Mouse (Mus musculus) forebrain, embryonic 11.5 days (tissue): ENCODE measurements around the gene Kctd18. TPM values are rescaled to one million over a fixed set of nuclear protein-coding genes. Genes with fewer than 3 reads are reported as not detected.

Experiments used
- ATAC-seq: fragments of 200-750 bp; cut with Nextera tagmentation; replicated peaks from 2 replicates; pipeline ENCODE4 v1.8.0; 2017; ENCODE audit warnings: moderate TSS enrichment; ENCODE audit not compliant: low FRiP score
- DNase-seq: peaks from one replicate; pipeline ENCODE4 v3.0.0-alpha.2; 2017; ENCODE audit warnings: low spot score
- H3K27ac ChIP-seq: fragments of 300-500 bp; sonication (generic); 2 replicates; pipeline ENCODE4 v1.5.1; 2014; ENCODE audit warnings: low read depth, low read length
- H3K27me3 ChIP-seq: fragments of 300-500 bp; sonication (generic); 2 replicates; pipeline ENCODE4 v1.6.1; 2014; ENCODE audit warnings: mild to moderate bottlenecking, low read length, mixed read lengths; ENCODE audit not compliant: control insufficient read depth, insufficient read depth
- H3K36me3 ChIP-seq: fragments of 300-500 bp; sonication (generic); 2 replicates; pipeline ENCODE4 v1.6.1; 2014; ENCODE audit warnings: mild to moderate bottlenecking, low read length, moderate library complexity, mixed read lengths; ENCODE audit not compliant: control insufficient read depth, insufficient read depth
- H3K4me1 ChIP-seq: fragments of 300-500 bp; sonication (generic); replicated peaks from 2 replicates; pipeline ENCODE4 v1.6.1; 2014; ENCODE audit warnings: low read length, mixed read lengths; ENCODE audit not compliant: control insufficient read depth, insufficient read depth
- H3K4me2 ChIP-seq: fragments of 300-500 bp; sonication (generic); 2 replicates; pipeline ENCODE4 v1.6.1; 2014; ENCODE audit warnings: low read depth, mild to moderate bottlenecking, low read length, moderate library complexity, mixed read lengths; ENCODE audit not compliant: severe bottlenecking
- H3K4me3 ChIP-seq: fragments of 300-500 bp; sonication (generic); 2 replicates; pipeline ENCODE4 v1.5.1; 2014; ENCODE audit warnings: low read depth, low read length
- H3K9ac ChIP-seq: fragments of 300-500 bp; sonication (generic); 2 replicates; pipeline ENCODE4 v1.6.1; 2014; ENCODE audit warnings: low read length
- H3K9me3 ChIP-seq: fragments of 300-500 bp; sonication (generic); 2 replicates; pipeline ENCODE4 v1.6.1; 2016; ENCODE audit warnings: low read length, mixed read lengths; ENCODE audit not compliant: control insufficient read depth
- WGBS: fragments of 180-500 bp; shearing (Covaris S2); extraction: QIAGEN DNeasy Blood & Tissue Kit; methylation state at CpG from one replicate; pipeline ENCODE4 v1.1.7; 2014; 5-methylcytosine and 5-hydroxymethylcytosine counted together
- polyA plus RNA-seq: library from polyadenylated mRNA; unstranded; fragments of >200 nt; fragmentation: Nextera tagmentation; extraction: Ambion mirVana; gene quantifications from 2 replicates; pipeline ENCODE4 v1.2.1, GENCODE M21; 2014

Kctd18 gene
- polyA plus RNA-seq, 1 experiment from 2014 or later: 19.5 TPM

GRCm38 (mm10) chr1:57942215-57942614 lies 76.5 kb downstream of the Kctd18 start:
- ATAC-seq (no peak), DNase-seq (no peak)
- Histone ChIP-seq H3K27me3 (no peaks in the 10 kb centered on the region), H3K27ac (no peak overlapping the region), H3K4me2 (no peak overlapping the region), H3K4me1 (peaks cover 6% of the 10 kb centered on the region; the same call in 1 of the 2 replicates), H3K9ac (no peak overlapping the region), H3K4me3 (no peak overlapping the region), H3K9me3 (no peaks in the 10 kb centered on the region), H3K36me3 (no peaks in the 10 kb centered on the region)
- WGBS: 65% methylated on average over 6 of the region's 6 CpGs

- no peak overlapping the region for H3K4me3 ChIP-seq
- H3K4me1 ChIP-seq: peaks cover 6% of the 10 kb centered on the region; the same call in 1 of the 2 replicates
- H3K36me3 ChIP-seq: no peaks in the 10 kb centered on the region
- ATAC-seq (no peak), DNase-seq (no peak)
- no peak overlapping the region for H3K4me2 ChIP-seq
- no peaks in the 10 kb centered on the region for H3K9me3 ChIP-seq
- 38% methylated on average over 11 of the region's 11 CpGs for WGBS
- H3K27me3 ChIP-seq: no peaks in the 10 kb centered on the region
- H3K27ac ChIP-seq: no peak overlapping the region
- no peak overlapping the region for H3K9ac ChIP-seq
Measured at GRCm38 (mm10) chr1:57941734-57942133, 77.0 kb downstream of the Kctd18 start.

GRCm38 (mm10) chr1:57941095-57941494 lies 77.7 kb downstream of the Kctd18 start:
- ATAC-seq: no peak
- H3K9ac ChIP-seq: no peak overlapping the region
- DNase-seq: no peak
- no peak overlapping the region for H3K27ac ChIP-seq
- 60% methylated on average over 7 of the region's 7 CpGs for WGBS
- H3K4me3 ChIP-seq: no peak overlapping the region
- peaks cover 6% of the 10 kb centered on the region; the same call in 1 of the 2 replicates for H3K4me1 ChIP-seq
- no peak overlapping the region for H3K4me2 ChIP-seq
- H3K9me3 ChIP-seq: no peaks in the 10 kb centered on the region
- no peaks in the 10 kb centered on the region for H3K36me3 ChIP-seq
- no peaks in the 10 kb centered on the region for H3K27me3 ChIP-seq

DNA sequence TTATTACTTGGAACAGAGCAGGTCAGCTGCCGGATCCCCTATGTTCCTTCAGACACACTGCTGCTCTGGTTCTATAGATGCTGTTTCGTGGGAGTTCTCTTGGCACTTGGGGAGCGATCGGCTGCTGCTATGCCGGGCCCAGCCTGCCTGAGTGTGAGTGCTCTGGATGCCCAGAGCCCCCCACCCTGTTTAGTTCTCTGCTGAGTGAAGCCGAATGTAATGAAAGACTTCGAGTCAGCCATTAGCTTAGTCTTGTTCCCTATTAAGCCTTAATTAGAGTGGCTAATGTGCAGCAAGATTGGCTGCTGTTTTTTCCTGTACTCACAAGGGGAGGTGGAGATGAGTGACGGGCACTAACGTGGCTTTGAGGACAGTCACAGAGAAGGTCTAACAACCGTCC lies 78.1 kb downstream of the Kctd18 start:
- Histone ChIP-seq H3K27me3 (no peaks in the 10 kb centered on the region), H3K9me3 (no peaks in the 10 kb centered on the region), H3K4me3 (no peak overlapping the region), H3K27ac (no peak overlapping the region), H3K36me3 (no peaks in the 10 kb centered on the region), H3K4me2 (no peak overlapping the region), H3K4me1 (peaks cover 6% of the 10 kb centered on the region; the same call in 1 of the 2 replicates), H3K9ac (no peak overlapping the region)
- WGBS: 30% methylated on average over 10 of the region's 10 CpGs
- ATAC-seq (peak; percentile 56; the same call in 1 of the 2 replicates), DNase-seq (no peak)

GRCm38 (mm10) chr1:57934287-57934686 lies 84.5 kb downstream of the Kctd18 start:
- no peak for ATAC-seq

GRCm38 (mm10) chr1:57918567-57918966 lies 100.2 kb downstream of the Kctd18 start:
- no peaks in the 10 kb centered on the region for H3K27me3 ChIP-seq
- ATAC-seq (no peak), DNase-seq (no peak)
- H3K27ac ChIP-seq: no peak overlapping the region
- H3K36me3 ChIP-seq: no peaks in the 10 kb centered on the region
- no peaks in the 10 kb centered on the region for H3K9me3 ChIP-seq
- H3K4me2 ChIP-seq: no peak overlapping the region
- H3K4me1 ChIP-seq: no peaks in the 10 kb centered on the region
- WGBS: 87% methylated on average over 4 of the region's 4 CpGs
- no peak overlapping the region for H3K9ac ChIP-seq
- no peak overlapping the region for H3K4me3 ChIP-seq

More at GRCm38 (mm10) chr1:57934287-57934686, 84.5 kb downstream of the Kctd18 start:
- Histone ChIP-seq H3K4me1 (no peaks in the 10 kb centered on the region), H3K27me3 (no peaks in the 10 kb centered on the region), H3K9ac (no peak overlapping the region), H3K4me3 (no peak overlapping the region), H3K27ac (no peak overlapping the region), H3K36me3 (no peaks in the 10 kb centered on the region), H3K4me2 (no peak overlapping the region), H3K9me3 (no peaks in the 10 kb centered on the region)
- WGBS: 66% methylated on average over 1 of the region's 1 CpGs
- no peak for DNase-seq

DNA sequence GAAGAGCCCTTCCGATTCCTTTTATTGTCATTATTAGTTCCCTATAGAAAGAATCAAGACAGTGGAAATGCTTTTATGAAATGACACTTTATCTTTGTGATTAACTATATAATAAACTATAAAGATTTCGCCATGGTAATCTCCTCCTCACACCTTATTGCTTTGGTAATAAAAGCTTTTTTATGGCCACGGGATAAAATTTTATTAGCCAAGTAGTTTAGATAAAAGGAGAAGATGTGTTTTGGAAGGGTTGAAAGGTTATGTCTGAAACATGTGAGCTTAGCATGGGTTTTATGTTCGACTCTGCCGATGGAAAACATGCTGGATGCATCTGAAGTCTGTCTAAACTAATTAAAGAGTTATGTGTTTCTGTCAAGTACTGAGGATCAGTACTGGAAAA lies 101.4 kb downstream of the Kctd18 start:
- Histone ChIP-seq H3K4me2 (no peak overlapping the region), H3K9ac (no peak overlapping the region), H3K4me1 (no peaks in the 10 kb centered on the region), H3K4me3 (no peak overlapping the region), H3K9me3 (no peaks in the 10 kb centered on the region), H3K36me3 (no peaks in the 10 kb centered on the region), H3K27me3 (no peaks in the 10 kb centered on the region), H3K27ac (no peak overlapping the region)
- WGBS: 87% methylated on average over 5 of the region's 5 CpGs
- ATAC-seq (no peak), DNase-seq (no peak)

DNA sequence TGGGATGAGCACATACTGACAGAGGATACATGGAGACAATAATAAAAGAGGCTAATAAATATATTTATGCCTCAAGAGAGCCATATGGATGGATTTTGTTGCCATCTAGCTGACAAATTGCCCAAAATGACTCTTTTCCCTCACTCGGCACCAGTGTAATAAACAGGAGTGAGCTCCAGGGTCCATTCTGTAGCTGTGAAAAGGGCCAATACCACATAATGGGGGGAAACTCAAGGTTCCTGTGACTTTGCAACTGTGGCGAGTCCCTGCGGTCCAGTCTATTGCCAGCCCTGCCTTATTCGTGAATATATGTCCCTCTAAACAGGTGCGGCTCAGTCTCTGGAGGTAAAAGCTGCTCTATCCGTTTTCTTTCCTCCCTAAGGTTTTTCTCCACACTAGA lies 107.2 kb downstream of the Kctd18 start:
- Histone ChIP-seq H3K4me1 (no peaks in the 10 kb centered on the region), H3K4me3 (no peak overlapping the region), H3K27me3 (no peaks in the 10 kb centered on the region), H3K27ac (no peak overlapping the region), H3K36me3 (no peaks in the 10 kb centered on the region), H3K4me2 (no peak overlapping the region), H3K9me3 (no peaks in the 10 kb centered on the region), H3K9ac (no peak overlapping the region)
- ATAC-seq (no peak), DNase-seq (no peak)
- 84% methylated on average over 6 of the region's 6 CpGs for WGBS

DNA sequence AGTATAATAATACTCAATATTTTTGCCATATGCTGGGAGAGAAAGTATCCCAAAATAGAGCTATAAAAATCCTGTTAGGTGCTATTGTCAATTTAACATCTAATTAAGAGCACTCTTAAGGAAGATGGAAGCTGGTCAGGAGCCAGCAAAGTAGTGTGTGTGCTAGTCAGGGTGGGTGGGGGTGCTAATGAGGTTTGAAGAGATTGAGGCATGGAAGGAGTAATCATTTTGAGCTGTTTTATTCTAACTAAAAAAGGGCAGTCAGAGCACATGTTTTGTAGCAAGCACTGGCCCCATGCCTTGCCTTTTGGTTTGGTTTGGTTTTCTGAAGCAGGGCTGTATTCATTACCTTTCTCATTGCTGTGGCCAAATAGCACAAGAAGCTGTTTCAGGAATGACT lies 112.4 kb downstream of the Kctd18 start:
- Histone ChIP-seq H3K36me3 (no peaks in the 10 kb centered on the region), H3K27ac (no peak overlapping the region), H3K4me3 (no peak overlapping the region), H3K9ac (no peak overlapping the region), H3K27me3 (no peaks in the 10 kb centered on the region), H3K9me3 (no peaks in the 10 kb centered on the region), H3K4me2 (no peak overlapping the region), H3K4me1 (no peaks in the 10 kb centered on the region)
- ATAC-seq (no peak), DNase-seq (no peak)
